Mouse (Mus musculus): ENCODE measurements around the gene Actl6a. TPM values are rescaled to one million over a fixed set of nuclear protein-coding genes. Genes with fewer than 3 reads are reported as not detected.
A peak's percentile ranks its signal among the peaks of the same experiment; 100 is the strongest.
"Not testable (repeated sequence)": the region's sequence is repeated elsewhere in the genome, so short reads cannot be mapped to it uniquely, and the experiment has no call there.

Actl6a gene
- polyA plus RNA-seq, 1 experiment = 31.7 TPM

DNA sequence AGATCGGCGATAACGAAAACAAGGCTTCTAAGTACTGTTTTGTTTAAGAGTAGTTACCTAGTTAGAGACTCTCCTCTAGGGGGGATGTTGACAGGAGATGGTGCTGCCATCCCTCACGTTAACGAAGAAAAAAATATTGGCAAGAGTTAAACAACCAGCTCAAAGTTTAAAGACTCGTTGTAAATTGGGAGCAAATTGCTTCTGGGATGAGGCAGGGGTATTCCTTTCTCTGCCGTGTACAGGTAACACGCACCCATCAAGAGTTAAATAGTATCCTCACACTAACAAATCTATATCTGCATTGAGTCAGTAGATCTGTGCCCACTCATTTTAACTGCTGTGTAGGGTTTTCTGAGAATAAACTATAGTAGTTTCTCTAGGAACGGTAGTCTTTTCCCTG lies 3.3 kb downstream of the Actl6a start:
- peaks cover 3% of the 10 kb centered on the region; the same call in 1 of the 2 replicates for H3K4me1 ChIP-seq (ENCODE audit: control insufficient read depth, insufficient read depth, low read length)
- H3K4me3 ChIP-seq (ENCODE audit: insufficient read depth, low read length) = peak overlapping the region; percentile 97
- H3K27ac ChIP-seq (ENCODE audit: insufficient read depth, low read depth, low read length) = peak overlapping the region; percentile 78
- TF ChIP-seq POLR2A (IDR thresholded peaks at IDR 0.05; ENCODE audit: borderline replicate concordance, low read depth, low read length) = no peak
- TF ChIP-seq CTCF (IDR thresholded peaks at IDR 0.05; ENCODE audit: low read depth, low read length) = no peak

DNA sequence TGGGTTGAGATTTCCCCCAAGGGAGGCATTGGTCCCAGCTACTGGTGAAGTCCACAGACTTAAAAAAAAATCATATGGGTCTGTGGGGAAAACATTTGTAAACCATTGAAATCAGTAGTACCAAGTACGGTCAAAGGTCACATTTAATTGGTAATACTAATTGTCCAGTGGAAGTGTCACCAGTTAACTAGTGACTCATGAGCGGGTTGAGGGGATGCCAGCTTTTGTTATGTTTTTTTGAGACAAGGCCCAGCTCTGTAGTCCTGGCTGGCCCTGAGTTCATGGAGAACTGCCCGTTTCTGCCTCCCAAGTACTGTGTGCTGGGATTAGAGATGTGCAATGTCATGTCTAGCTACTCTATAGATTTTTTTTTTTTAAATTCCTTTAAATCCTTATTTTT lies 7.6 kb downstream of the Actl6a start:
- TF ChIP-seq POLR2A (IDR thresholded peaks at IDR 0.05; ENCODE audit: borderline replicate concordance, low read depth, low read length) = no peak
- no peak for TF ChIP-seq CTCF (IDR thresholded peaks at IDR 0.05; ENCODE audit: low read depth, low read length)
- Histone ChIP-seq H3K4me1 (ENCODE audit: control insufficient read depth, insufficient read depth, low read length) (peaks cover 12% of the 10 kb centered on the region), H3K27ac (ENCODE audit: insufficient read depth, low read depth, low read length) (no peak overlapping the region), H3K4me3 (ENCODE audit: insufficient read depth, low read length) (no peak overlapping the region)

DNA sequence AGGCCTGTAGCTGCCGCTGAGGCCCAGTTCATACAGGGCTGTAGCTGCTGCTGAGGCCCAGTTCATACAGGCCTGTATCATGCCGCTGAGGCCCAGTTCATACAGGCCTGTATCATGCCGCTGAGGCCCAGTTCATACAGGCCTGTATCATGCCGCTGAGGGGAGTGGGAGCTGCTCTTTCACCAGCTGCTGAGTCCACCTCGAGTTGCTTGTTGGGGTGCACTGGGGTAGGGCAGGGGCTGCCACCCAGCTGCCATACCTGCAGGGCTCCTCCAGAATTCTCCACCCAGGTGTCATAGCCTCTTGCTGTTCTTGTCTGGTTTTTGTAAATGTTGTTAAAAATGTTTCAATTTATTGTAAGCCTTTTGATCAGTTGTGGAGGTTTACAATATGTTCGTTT lies 11.3 kb downstream of the Actl6a start:
- not testable (repeated sequence) for H3K27ac ChIP-seq (ENCODE audit: insufficient read depth, low read depth, low read length); H3K4me1 ChIP-seq (ENCODE audit: control insufficient read depth, insufficient read depth, low read length); H3K4me3 ChIP-seq (ENCODE audit: insufficient read depth, low read length)

DNA sequence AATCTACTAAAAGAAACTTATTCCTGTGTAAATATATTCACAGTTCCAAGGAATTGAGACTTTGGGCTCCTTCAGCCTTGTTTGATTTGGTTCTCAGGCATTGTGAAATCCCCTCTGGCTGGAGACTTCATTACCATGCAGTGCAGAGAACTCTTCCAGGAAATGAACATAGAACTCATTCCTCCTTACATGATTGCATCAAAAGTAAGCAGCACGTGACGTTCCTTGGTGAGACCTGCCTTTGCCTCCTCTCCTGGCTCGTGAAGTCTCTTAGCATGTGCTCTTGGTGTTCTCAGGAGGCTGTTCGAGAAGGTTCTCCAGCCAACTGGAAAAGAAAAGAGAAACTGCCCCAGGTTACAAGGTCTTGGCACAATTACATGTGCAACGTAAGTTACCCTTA lies 12.2 kb downstream of the Actl6a start:
- peaks cover 10% of the 10 kb centered on the region for H3K4me1 ChIP-seq (ENCODE audit: control insufficient read depth, insufficient read depth, low read length)
- TF ChIP-seq CTCF (IDR thresholded peaks at IDR 0.05; ENCODE audit: low read depth, low read length) = no peak
- TF ChIP-seq POLR2A (IDR thresholded peaks at IDR 0.05; ENCODE audit: borderline replicate concordance, low read depth, low read length) = no peak
- H3K27ac ChIP-seq (ENCODE audit: insufficient read depth, low read depth, low read length) = no peak overlapping the region
- H3K4me3 ChIP-seq (ENCODE audit: insufficient read depth, low read length) = no peak overlapping the region

DNA sequence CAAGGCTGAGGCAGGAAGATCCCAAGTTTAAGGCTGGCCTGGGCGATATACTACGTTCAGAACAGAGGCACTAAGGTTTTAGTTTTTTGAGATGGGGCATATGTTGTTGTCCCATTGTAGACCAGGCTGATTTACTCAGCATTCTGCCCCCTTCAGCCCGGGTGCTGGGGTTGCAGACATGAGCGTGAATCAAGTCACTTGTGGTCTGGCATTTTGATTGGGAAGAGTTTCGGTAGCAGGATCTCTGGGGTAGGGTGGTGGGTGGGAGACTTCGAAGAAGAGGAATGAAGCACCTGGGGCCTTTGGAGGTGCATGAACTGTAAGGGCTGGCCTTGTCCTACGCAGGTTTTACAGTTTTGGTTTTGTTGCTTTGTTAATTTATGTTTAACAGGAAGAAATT lies 18.1 kb downstream of the Actl6a start:
- H3K4me1 ChIP-seq (ENCODE audit: control insufficient read depth, insufficient read depth, low read length) = no peaks in the 10 kb centered on the region
- no peak overlapping the region for H3K4me3 ChIP-seq (ENCODE audit: insufficient read depth, low read length)
- TF ChIP-seq POLR2A (IDR thresholded peaks at IDR 0.05; ENCODE audit: borderline replicate concordance, low read depth, low read length) = no peak
- TF ChIP-seq CTCF (IDR thresholded peaks at IDR 0.05; ENCODE audit: low read depth, low read length) = no peak
- H3K27ac ChIP-seq (ENCODE audit: insufficient read depth, low read depth, low read length) = no peak overlapping the region

DNA sequence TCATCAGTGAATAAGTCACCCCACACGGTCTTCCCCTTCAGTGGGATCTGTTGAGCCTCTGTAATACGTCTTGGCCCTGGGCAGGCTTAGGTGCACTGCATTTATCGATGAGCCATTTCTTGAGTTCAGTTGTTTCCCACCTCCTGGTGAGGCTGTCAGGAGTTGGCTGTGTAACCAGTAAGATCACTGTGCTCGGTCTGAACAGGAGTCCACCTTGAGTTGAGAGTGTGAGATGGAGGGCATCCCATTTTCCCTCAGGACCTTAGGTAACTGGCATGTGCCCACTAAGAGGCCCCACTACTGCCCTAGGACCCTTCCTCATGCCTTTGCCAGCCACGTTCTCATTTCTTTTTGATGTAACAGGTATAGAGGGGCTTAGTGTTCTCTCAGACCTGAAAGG lies 19.9 kb downstream of the Actl6a start:
- no peak overlapping the region for H3K4me3 ChIP-seq (ENCODE audit: insufficient read depth, low read length)

DNA sequence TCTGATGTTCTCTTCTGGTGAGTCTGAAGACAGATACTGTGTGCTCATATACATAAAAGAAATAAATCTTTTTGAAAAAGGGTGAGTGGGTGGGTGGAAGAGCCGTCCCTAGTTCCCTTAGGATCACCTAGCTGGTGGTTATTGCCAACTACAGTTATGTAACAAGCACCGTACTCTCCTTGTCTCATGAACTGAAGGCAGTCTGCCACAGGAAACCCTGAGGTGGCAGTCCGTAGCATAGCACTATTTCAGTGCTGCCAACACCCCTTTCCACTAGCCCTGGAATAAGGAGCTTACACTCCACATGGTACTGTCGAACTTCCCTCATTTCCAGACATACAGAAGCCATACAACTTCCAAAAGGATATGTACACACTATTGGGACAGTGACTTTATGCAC lies 21.8 kb downstream of the Actl6a start:
- no peak for TF ChIP-seq CTCF (IDR thresholded peaks at IDR 0.05; ENCODE audit: low read depth, low read length)
- no peak for TF ChIP-seq POLR2A (IDR thresholded peaks at IDR 0.05; ENCODE audit: borderline replicate concordance, low read depth, low read length)
- Histone ChIP-seq H3K4me1 (ENCODE audit: control insufficient read depth, insufficient read depth, low read length) (no peaks in the 10 kb centered on the region), H3K4me3 (ENCODE audit: insufficient read depth, low read length) (no peak overlapping the region), H3K27ac (ENCODE audit: insufficient read depth, low read depth, low read length) (no peak overlapping the region)

More for the DNA sequence above, 19.9 kb downstream of the Actl6a start:
- Histone ChIP-seq H3K4me1 (ENCODE audit: control insufficient read depth, insufficient read depth, low read length) (no peaks in the 10 kb centered on the region), H3K27ac (ENCODE audit: insufficient read depth, low read depth, low read length) (no peak overlapping the region)
- no peak for TF ChIP-seq POLR2A (IDR thresholded peaks at IDR 0.05; ENCODE audit: borderline replicate concordance, low read depth, low read length)
- TF ChIP-seq CTCF (IDR thresholded peaks at IDR 0.05; ENCODE audit: low read depth, low read length) = no peak

DNA sequence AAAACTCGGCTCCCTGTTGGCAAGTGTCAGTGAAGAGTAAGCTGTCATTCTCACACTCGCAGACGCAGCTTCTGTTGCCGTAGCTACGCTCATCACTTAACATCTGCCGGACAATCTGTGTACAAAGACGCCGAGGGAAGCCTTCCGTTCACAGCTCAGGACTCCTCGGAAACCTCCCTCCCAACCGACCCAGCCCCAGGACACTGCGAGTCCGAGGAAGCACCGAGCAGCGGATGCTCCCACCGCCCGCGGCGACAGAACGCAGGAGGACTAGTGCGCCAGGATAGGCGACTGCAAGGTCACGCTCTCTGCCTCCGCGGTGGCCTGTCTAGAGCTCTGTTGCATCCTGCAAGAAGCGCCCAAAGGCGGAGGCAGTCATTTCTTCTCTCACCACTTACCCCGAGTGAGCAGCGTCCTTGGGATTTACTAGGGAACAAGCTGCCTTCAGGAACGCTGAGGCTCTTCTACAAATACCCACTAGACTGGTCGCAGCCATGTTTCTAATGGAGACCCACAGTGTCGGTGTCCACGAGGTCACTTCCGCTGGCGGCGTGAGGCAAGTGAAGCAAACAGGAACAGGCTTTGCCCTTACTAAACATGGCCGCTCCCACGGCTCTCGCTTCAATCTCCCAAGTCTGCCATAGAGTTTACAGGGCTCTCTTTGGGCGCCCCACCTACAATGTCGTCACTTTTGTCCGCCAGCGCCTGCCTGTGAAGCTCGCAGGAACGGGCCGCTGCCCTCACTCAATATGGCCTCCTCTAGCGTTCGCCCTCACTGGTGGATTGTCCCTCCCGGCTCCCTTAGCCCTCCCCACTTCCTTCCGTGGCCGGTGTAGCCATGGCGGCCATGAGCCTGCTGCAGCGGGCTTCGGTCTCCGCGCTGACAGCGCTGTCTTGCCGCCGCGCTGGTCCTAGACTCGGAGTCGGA lies 30.4 kb downstream of the Actl6a start, which contains the start of gene Ndufb5:
TSS of gene Ndufb5 (plus strand) at position 747 of the 928 bp plus-strand sequence.
- H3K4me3 ChIP-seq (ENCODE audit: insufficient read depth, low read length) = peak within 1 kb of the TSS; percentile 97
- H3K4me1 ChIP-seq (ENCODE audit: control insufficient read depth, insufficient read depth, low read length) = peaks cover 9% of the 10 kb centered on the region
- TF ChIP-seq CTCF (IDR thresholded peaks at IDR 0.05; ENCODE audit: low read depth, low read length) (no peak), POLR2A (IDR thresholded peaks at IDR 0.05; ENCODE audit: borderline replicate concordance, low read depth, low read length) (peak; percentile 14; the same call in 1 of the 2 replicates)
- peak within 1 kb of the TSS; percentile 76 for H3K27ac ChIP-seq (ENCODE audit: insufficient read depth, low read depth, low read length)

DNA sequence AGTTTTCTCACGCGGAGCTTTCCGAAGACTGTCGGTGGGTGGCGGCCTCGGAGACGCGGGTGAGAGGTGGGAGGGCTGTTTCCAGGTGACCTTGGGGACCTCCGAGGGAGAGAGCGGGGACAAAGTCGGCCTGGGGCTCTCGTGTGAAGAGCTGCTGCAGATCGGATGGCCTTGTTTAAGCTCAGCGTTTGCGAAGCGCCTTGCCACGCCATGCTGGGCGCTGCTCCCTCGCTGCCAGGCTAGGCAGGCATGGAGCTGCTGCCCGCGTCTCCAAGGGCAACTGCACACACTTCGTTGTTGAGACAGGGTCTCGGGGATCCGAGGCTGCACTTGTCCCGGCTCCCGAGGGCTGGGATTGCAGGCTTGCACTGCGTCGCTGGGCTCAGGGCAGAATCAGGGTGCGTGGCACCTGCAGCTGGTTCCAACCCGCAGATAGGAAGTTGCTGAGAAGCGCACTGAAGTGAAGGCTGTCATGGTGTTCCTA lies 31.1 kb downstream of the Actl6a start, which contains the start of gene Mrpl47:
TSS of gene Mrpl47 (minus strand) at position 434 of the 484 bp plus-strand sequence.
- TF ChIP-seq POLR2A (IDR thresholded peaks at IDR 0.05; ENCODE audit: borderline replicate concordance, low read depth, low read length) = no peak
- TF ChIP-seq CTCF (IDR thresholded peaks at IDR 0.05; ENCODE audit: low read depth, low read length) = no peak
- Histone ChIP-seq H3K27ac (ENCODE audit: insufficient read depth, low read depth, low read length) (peak within 1 kb of the TSS; percentile 76), H3K4me3 (ENCODE audit: insufficient read depth, low read length) (peak within 1 kb of the TSS; percentile 97), H3K4me1 (ENCODE audit: control insufficient read depth, insufficient read depth, low read length) (peaks cover 10% of the 10 kb centered on the region)

DNA sequence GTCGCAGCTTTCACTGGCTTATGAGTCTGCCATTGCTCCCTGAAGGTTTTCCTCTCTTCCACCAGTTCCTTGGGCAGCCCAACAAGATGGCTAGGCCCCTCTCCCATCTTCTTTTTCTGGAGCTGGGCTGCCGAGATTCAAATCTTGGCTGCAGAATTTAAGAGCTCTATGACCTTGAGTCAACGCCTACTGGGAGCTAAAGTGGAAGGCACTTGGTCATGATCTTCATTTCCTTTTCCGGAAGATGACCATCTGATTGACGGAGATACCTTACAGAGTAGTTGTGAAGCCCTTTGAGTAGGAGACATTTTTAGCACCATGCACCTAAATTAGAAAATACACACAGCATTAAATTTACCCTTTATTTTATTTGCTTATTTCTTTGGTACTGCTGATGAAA lies 32.5 kb downstream of the Actl6a start:
- H3K27ac ChIP-seq (ENCODE audit: insufficient read depth, low read depth, low read length) = no peak overlapping the region
- H3K4me1 ChIP-seq (ENCODE audit: control insufficient read depth, insufficient read depth, low read length) = peaks cover 13% of the 10 kb centered on the region
- no peak overlapping the region for H3K4me3 ChIP-seq (ENCODE audit: insufficient read depth, low read length)
- TF ChIP-seq CTCF (IDR thresholded peaks at IDR 0.05; ENCODE audit: low read depth, low read length) (no peak), POLR2A (IDR thresholded peaks at IDR 0.05; ENCODE audit: borderline replicate concordance, low read depth, low read length) (no peak)
